Mouse (Mus musculus) olfactory bulb, adult 2 months (tissue): Measurements from ENCODE around the gene Bhmt.

Experiments
- CTCF ChIP-seq: fragments of 200-500 bp; IDR thresholded peaks from 2 replicates; pipeline ENCODE4 v1.5.1; 2012; ENCODE audit warnings: low read depth, mild to moderate bottlenecking, low read length, moderate library complexity; ENCODE audit not compliant: insufficient read depth
- POLR2A ChIP-seq: fragments of 200-500 bp; IDR thresholded peaks from 2 replicates; pipeline ENCODE4 v1.6.1; 2012; ENCODE audit warnings: mild to moderate bottlenecking, low read depth, low read length, moderate library complexity; ENCODE audit not compliant: insufficient read depth

- TF ChIP-seq CTCF (no peak), POLR2A (no peak)
These were observed 47.5 kb upstream of the Bhmt start for GRCm38 (mm10) chr13:93685226-93685625.
